Mouse (Mus musculus): ENCODE measurements around the gene Mrpl54.
"Not testable (repeated sequence)": the region's sequence is repeated elsewhere in the genome, so short reads cannot be mapped to it uniquely, and the experiment has no call there.

Gene Mrpl54

DNA sequence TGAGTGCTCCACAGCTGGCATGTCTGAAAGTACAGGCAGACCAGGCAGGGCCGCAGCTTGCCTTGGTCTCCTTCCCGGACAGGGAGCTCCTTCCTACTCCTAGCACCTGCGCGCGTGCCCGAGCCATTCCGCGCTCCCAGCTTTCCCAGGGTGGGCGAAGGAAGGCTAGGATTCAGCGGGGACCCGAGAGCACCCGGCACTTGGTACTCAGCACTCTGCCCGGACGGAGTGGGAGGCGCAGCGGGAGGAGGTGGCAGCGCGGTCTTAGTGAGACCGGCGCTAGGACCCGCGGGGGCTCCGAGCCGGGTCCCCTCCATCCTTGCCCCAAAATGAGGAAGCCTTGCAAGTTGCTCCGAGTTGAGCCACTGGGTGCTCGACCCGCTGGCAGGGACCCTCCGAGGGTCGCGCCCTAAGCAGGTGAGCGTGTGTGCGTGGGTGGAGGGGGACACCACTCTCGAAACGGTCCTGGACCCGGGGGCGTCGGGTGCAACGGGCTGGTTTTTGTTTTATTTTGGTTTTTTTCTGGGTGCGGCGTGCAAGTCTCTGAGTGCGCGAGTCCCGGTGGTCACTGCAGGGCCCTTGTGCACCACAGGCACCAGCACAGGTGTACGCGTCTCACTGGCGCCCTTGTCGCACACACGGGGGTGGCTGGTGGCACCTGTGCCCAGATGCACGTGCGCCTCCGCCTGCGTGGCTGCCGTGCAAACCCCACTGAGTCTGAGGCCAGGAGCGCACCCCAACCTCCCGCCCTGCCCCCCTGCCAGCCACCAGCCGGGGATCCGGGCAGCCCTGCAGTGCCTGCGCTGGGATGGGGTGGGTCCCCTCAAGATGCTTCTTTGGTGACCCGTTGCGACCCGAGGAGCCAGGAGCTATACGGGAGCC is 9.3 kb downstream of the Mrpl54 start:
- peak; percentile 75 for DNase-seq

DNA sequence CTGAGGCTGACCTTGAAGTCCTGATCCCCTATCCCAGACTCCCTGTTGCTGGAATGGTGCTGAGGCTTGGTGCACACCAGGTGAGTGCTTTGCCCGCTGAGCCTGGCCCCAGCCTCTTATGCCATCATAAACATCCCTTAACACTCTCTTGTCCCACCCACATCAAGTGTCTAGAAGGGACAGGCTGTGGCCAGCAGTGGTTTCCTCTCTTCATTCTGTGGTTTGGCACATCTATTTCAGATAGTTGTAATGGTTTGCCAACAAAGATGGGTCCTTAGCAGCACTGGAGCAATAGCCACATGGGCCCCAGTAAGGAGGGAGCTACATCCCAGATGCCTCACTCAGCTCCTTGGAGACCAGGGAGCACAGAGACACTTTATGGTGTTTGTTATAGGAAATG is 11.8 kb downstream of the Mrpl54 start:
- DNase-seq, result no peak

DNA sequence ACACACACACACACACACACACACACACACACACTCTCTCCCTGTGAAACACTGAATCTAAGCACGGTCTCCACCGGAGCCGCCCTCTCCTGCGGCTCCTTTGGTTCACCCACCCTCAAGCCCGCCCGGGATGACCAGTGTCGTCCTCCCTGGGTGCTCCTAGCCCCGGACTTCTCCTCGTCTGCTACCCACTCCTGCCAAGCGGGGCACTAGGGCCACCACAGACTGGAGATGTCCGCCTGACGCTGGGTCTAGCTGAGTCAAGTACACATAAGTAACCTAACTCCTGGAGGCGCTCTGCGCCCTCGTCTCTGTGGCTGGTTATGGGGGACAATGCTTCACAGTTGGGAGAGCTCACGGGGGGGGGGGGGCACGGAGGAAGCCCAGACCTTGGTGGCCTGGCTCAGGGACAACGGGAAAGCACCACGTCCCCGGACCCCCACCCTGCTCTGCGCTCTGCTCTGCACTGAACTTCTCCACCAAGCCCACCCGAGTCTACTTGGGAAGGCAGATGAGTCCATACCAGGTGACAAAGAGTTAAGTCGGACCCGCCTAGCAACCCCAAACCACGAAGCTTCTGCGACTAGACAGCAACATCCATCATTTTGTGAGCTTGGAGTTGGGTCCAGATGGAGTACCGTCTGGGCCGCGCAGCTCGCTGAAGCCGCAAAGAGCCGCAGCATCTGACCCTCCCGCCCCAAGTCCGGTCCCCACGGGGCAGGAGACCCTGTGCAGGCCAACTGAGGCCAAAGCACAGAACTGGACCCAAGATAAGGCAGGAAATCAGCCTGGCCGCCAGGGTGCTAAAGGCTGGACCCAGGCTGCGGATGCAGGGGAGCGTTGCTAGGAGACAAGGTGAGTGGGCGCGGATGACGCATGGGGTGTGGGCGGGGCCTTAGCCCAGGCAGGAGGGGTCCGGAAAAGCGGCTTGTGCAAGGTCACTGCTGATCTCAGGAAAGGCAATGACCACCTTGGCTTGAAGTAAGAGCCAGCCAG is 14.0 kb downstream of the Mrpl54 start, which contains the start of gene Matk:
Gene Matk, plus strand, starts transcription at position 512 of the 996 bp plus-strand sequence.
- peak; percentile 74 for DNase-seq

DNA sequence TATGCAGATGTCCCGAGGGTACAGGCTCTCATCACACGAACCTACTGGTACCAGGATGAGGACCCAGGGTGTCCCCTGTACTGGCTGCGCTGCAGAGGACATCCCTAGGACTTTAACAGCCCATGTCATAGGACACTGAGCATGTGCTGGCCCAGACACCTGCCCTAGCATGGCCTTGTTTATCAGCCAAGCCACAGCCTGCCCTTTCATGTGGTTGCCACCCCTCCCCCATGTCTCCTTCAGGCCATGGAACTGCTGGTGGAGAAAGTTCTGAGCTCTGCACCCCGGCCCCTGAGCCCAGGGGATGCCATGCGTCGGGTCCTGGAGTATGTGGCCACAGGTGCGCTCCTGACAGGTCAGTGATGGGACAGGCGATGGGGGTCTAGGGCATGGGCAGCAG is 17.3 kb downstream of the Mrpl54 start:
- no peak for DNase-seq

DNA sequence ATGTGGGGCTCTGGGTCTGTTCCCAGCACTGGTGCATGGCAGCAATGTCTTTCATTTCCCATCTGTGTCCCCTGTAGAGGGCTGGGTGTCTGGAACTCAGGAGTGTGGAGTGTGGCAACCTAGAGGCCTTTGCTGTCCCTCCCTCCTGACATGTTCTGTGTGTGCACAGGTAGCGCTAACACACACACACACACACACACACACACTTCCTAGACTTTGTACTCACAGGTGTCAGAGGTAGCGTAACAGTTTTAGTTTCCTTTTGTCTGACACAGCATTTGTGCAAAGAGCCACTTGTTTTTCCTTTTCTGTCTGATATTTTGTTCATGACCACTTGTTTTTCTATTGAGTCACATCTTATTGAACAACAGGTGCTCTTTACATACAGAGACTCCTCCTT is 18.9 kb downstream of the Mrpl54 start:
- no peak for DNase-seq

DNA sequence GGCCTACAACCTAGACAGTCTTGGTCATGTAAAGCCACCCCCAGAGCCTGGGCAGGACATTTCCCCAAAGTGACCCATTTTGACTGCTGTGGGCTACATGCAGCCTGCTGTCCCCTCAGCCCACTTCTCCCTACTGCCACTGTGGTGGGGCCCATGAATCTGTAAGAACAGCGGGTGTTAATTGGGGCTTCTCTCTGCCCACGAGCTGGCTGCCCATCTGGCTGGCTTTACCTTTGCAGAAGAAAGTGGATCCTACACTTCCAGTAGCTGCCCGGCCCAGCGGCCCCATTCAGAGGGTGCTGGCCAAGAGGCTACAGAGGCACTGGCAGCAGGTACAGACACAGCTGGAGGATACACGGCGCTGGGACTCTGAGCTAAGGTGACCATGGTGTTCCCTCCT is 21.6 kb downstream of the Mrpl54 start:
- peak; percentile 24 for DNase-seq

DNA sequence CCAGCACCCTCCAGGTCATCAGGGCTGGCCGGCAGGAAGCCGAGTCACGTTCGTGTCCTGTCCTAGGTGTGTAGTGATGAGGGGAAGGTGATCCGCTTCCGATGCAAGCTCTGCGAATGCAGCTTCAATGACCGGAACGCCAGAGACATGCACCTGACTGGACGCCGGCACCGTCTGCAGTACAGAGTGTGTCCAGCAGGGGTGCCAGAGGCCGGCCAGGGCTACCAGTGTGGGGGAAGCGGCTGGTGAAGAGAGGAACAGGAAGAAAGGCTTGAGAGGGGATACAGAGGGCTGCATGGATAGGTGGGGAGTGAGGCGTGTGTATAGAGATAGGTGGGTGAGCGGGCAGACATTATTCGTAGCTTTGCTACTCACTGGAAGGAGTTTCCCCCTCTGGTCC is 22.1 kb downstream of the Mrpl54 start:
- DNase-seq, result peak; percentile 91

DNA sequence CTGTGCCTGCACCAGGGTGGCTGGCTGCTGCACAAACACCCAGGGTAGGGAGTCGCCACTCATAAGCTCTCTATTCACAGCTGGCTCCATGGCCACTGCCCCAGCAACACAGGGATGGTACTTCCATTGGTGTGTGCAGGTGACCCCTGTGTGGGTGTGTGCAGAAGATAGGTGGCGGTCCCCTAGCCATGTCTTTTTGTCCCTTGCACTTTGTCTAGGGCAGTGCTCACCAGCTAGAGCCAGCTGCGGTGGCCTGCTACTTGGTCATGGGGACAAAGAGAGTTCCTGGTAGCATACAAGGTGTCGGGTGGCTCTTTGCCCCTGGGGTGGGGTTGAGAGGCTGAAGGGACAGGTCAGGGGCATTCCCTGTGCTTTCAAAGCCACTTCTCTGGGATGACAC is 22.6 kb downstream of the Mrpl54 start:
- DNase-seq, result peak; percentile 22

DNA sequence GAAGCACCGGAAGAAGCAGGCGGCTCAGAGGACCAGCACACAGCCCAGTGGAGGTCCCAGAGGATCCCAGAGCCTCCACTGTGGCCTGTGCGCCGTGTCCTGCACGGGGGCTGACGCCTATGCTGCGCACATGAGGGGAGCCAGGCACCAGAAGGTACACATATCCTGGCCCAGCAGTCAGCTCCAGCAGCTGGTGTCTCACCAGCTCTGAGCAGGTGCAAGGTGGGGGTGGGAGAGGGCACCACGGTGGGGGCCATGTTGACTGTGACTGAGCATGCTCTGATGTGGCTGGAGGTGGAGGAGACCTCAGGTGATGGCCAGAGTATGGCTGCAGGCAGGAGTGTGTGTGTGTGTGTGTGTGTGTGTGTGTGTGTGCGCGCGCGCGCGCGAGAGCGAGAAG is 24.7 kb downstream of the Mrpl54 start:
- peak; percentile 64 for DNase-seq

DNA sequence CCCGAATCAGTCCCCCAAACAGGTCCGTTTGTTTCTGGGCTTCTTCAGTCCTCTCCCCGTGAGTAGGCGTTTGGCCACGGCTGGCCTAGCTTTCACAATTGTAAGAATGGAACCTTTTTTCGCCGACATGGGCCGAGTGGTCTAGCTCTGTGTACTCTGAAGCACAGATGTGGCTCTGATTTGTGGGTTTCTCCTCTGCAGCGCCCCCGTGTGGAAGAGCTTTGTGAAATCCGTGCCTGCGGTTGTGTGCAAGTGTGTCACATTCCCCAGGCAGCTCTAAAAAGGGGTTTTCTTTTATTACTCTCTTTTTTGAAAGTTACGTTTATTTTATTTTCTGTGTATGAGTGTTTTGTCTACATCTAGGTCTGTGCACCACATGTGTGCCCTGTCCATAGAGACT is 25.9 kb downstream of the Mrpl54 start:
- peak; percentile 92 for DNase-seq

DNA sequence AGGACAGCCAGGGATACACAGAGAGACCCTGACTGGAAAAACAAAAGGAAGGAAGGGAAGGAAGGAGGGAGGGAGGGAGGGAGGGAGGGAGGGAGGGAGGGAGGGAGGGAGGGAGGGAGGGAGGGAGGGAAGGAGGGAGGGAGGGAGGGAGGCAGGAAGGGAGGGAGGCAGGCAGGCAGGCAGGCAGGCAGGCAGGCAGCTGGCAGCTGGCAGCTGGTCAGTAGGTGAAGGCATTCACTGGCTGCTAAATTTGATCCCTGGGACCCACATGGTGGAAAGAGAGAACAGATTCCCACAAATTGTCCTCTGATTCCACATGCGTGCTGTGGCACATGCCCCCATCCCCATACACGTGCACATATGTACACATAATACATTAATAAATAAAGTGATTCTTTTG is 28.1 kb downstream of the Mrpl54 start:
- DNase-seq, result no peak

DNA sequence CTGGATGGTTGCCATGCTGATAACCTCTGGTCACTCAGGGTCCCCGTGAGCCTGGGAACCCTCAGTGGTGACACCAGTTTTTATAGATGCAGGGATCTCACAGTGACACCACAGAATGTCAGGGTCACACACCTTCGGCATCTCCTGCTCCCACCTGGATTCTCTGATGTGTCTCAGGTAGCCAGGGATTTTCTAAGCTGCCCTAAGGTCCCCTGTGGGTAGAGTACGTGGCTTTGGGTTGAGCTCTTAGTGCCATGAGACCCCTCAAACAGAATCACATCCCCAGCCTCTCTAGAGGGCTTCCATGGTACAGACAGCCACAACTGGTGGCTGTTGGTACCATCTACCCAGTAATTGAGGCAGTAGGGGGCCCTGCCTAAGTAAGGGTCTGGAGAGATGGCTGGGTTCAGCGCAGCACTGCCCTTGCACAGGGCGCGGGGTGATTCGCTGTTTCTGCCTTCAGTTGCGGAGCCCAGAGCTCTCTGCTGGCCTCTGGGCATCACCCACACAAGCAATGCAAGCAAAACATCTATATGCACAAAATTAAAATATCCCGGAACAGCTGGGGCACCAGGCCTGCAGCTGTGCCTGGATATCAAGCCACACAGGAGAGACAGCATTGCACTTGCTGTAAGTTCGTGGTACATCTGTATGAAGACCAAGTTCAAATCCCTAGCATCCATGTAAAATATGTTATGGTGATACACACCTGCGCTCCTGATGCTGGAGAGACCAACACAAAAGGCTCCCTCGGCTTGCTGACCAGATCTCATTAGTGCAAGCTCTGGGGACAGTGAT is 30.1 kb downstream of the Mrpl54 start:
- DNase-seq, result peak; percentile 6

DNA sequence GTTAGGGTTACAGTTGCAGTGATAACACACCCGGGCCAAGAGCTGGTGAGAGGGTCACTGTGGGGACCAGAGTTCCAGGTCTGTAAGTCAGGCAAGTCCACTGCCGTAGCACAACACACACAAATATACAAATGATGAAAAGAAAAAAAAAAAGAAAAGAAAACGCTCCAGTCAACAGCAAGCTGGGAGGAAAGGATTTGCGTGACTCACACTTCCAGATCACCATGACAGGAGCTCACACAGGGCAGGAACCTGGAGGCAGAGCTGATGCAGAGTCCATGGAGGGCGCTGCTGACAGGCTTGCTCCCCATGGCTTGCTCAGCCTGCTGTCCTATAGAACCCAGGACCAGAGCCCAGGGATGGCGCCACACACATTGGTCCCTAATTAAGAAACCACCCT is 32.5 kb downstream of the Mrpl54 start:
- peak; percentile 12 for DNase-seq

DNA sequence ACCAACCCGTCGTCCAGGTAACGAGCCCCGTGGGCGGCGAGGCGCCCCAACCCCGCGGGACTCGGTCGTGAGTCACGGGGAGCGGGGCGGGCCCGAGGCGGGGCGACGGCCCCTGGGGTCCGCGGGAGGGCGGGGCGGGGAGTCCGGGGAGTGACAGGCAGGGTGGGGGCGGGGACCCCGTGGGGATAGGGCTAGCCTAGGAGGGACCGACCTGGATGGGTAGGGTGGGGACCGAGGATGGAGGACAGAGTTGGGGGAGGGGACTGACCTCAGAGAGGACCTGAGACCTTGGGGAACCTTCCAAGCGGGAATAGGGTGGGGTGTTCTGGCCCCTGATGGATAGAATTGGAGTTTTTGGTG is 33.5 kb downstream of the Mrpl54 start:
- DNase-seq, result no peak

DNA sequence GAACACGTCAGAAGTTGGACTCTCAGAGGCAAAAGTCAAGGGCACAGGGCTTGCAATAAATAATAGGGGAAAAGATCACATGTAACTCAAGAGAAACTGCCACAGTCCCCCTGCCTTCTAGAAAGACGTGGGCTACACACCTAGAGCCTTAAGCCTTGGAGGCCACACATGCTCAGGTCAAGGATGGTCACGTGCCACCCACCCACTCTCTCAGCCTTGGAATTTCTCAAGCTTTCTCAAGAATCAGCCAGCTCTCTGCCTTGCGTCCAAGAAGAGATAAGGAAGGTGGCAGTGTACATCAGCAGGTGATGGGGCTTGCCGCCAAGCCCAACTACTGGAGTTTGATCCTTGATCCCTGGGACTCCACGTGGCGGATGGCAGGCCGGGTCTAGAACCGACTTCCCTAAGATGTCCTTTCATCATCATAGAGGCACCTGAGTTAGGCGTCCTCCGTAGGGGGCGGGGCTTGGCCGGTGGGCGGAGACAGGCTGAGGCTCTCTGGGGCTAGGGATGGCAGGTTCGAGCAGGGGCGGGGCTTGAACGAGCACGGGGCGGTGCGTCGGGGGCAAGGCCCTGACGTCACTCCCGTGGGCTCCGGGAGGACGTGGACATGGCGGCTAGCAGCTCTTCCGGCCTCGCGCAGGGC is 34.0 kb downstream of the Mrpl54 start, which contains the start of gene Zfr2:
Gene Zfr2, plus strand, starts transcription at position 576 of the 646 bp plus-strand sequence.
- DNase-seq, result peak; percentile 98

DNA sequence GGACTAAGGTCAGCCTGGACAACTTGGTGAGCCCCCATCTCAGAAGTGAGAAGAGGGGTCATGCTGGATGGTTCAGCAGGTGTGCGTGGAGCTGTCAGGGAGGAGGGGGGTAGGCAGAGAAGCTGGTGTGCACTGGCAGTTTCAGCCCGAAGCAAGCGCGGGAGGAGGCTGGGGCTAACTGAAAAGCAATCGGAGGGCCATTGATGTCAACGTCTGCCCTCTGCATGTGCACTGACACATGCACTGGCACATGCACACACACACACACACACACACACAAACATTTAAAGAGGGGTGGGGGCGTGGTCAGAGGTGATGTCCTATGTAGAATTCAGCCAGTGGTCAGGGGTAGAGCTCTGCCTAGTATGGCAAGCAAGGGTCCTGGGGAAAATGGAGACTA is 35.3 kb downstream of the Mrpl54 start:
- peak; percentile 22 for DNase-seq

DNA sequence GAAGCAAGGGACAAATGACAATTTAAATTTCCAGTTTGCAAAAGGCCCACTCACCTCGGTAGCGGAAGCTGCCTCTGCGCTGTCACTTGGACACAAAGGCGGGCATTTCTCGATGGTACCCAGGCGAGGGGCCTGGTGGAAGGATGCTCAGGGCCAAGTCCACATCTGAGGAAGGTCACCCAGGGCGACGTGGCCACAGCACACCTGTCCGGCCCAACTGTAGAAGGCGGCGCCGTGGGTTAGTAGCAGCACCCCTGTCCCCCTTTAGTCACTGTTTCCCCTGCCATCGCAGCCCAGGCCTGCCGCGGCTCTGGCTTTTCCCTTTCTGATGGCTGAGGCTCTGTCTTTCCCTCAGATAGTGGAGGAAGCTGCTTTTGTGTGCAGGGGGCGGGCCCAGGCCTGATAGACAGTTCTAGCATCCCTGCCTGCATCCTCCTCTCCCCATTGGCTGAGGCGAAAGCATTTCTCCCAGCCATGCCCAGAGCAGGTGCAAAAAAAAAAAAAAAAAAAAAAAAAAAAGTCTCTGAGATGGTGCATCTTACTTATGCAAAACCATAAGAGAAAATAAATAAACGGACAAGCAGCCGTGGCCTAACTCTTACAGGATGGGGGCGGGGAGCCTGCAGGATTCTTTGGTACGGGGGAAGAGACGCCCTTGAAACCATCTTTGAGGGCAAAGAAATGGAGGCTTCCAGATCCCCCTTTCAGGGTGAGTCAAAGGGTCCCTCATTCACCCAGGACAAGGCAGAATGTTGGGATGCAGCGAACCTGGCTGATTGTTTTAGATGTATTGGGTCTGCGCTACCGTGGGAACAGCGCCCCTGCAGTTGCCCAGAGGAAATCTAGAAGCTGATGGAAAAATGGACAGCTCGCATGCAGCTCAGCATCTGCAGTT is 36.0 kb downstream of the Mrpl54 start, which contains the start of gene Atcay:
Gene Atcay, minus strand, starts transcription at position 396 of the 895 bp plus-strand sequence.
- DNase-seq, result peak; percentile 66

DNA sequence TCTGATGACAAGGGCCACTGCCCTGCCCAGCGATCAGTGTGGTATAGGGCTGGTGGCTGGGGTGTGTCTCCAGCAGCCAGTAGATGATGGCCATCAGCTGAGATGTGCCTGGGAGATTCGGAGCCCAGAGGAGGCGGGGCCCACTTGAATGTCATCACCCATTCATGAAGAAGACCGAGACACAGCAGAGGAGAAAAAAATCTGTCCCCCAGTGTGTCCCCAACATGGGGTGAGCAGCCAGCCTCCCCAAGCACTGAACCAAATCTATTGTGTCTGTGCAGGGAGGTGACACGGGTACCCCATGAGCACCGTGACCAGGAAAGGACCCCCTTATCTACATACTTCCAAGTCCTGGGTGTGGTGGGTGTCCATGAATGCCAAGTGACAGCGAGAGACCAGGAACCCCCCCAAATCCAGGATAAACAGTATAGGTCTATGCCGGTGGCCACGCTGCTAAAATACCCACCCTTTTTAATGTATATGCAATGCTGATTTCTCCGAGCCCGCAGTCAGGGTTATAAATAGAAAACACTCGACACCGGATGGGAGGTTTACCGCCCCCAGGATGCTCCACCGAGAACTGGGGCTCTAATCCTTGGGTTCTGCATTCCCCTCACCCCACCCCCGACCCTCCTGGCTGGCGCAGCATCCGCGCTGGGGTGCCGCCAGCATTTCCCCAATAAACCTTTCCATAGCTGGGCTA is 36.8 kb downstream of the Mrpl54 start:
- peak; percentile 44 for DNase-seq

DNA sequence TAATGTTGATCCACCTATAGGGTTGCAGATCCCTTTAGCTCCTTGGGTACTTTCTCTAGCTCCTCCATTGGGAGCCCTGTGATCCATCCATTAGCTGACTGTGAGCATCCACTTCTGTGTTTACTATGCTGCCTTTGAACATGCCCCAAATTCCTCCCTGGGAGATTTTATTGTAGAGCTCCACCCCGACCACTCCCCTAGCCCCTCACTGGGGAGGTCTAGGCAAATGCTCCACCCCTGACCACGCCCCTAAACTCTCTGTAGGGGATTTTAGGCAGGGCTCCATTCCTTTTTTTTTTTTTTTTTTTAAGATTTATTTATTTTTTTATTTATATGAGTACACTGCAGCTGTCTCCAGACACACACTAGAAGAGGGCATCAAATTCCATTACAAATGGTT is 43.0 kb downstream of the Mrpl54 start:
- not testable (repeated sequence) for DNase-seq

DNA sequence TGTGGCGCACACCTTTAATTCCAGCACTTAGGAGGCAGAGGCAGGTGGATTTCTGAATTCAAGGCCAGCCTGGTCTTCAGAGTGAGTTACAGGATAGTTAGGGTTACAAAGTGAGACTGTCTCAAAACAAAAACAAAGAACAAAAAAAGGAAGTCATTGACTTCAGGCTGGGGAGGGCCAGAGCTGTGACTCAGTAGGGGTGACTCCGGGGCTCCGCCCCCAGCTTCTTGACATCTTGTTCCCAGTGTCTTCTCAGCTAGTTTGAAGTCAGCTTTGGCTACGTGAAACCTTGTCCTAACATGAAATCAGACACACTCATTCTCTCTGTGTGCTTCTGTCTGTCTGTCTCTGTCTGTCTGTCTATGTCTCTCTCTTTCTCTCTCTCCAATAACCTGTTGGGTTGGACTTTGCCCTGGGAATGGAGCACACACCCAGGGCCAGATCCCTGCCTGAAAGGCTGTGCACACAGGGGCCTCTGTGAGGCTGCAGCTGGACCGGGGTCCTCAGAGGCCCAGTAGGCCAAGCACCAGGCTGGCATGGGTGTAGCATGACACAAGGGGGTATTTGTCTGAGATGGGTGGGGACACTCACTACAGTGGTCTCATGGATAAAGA is 45.2 kb downstream of the Mrpl54 start:
- DNase-seq, result no peak

Measured in thymus, postnatal 4 days (tissue).